Comparison of ENCODE assay signal across 9 mouse cellular contexts in genomic region chr2:11338931-11339839, GRCm38 (mm10).
DNase-seq lines count a peak whose midpoint lies in the region; ATAC-seq and TF ChIP-seq lines count a peak whose summit lies in the region.
"Had no signal": no experiment of that assay in that cellular context is flagged by ENCODE, and none has a peak within 500 bp of the region (broad histone marks: within the 10 kb centered on the region; RNA-seq: fewer than 3 reads in every experiment).

No protein-coding gene starts in this region.

- H3K9ac ChIP-seq in limb, embryonic 13.5 days, result no peak overlapping the region
- H3K9ac ChIP-seq in forebrain, postnatal 0 days, result no peak overlapping the region
- H3K9ac ChIP-seq: embryonic facial prominence, embryonic 12.5 days had no signal

- 74% methylated on average over 14 of the region's 14 CpGs for WGBS in limb, embryonic 13.5 days
- 82% methylated on average over 14 of the region's 14 CpGs for WGBS in limb, embryonic 10.5 days
- 75% methylated on average over 14 of the region's 14 CpGs for WGBS in forebrain, postnatal 0 days
- 6% methylated on average over 14 of the region's 14 CpGs for WGBS in thymus, adult 2 months

- no peak for TF ChIP-seq POLR2A in thymus, adult 2 months (IDR thresholded peaks at IDR 0.05; ENCODE audit: control insufficient read depth, extremely low read depth, insufficient read depth, low read length, poor library complexity)

- peak; percentile 63 to 82 for DNase-seq in cerebellum, postnatal 10 days
- DNase-seq in cerebellum, adult 8-10 months, result no peak
- no peak for DNase-seq in limb, embryonic 10.5 days (ENCODE audit: low spot score)
- peak; percentile 43 for DNase-seq in forebrain, postnatal 0 days
- peak; percentile 32 for DNase-seq in left cerebral cortex, postnatal 4 days
- peak; percentile 48 for DNase-seq in thymus, adult 2 months
- no peak for DNase-seq in adrenal gland, postnatal 4 days (ENCODE audit: low spot score in 2 of 2)

- no peaks in the 10 kb centered on the region for H3K9me3 ChIP-seq in limb, embryonic 13.5 days
- no peaks in the 10 kb centered on the region for H3K9me3 ChIP-seq in limb, embryonic 10.5 days (replicated peaks)
- no peaks in the 10 kb centered on the region for H3K9me3 ChIP-seq in forebrain, postnatal 0 days (ENCODE audit: low read length)
- H3K9me3 ChIP-seq: embryonic facial prominence, embryonic 12.5 days had no signal

- no peak overlapping the region for H3K27ac ChIP-seq in limb, embryonic 13.5 days
- H3K27ac ChIP-seq in limb, embryonic 10.5 days, result no peak overlapping the region
- no peak overlapping the region for H3K27ac ChIP-seq in forebrain, postnatal 0 days (ENCODE audit: low read depth, low read length)
- peak overlapping the region; percentile 78 for H3K27ac ChIP-seq in thymus, adult 2 months (ENCODE audit: control insufficient read depth, insufficient read depth, low read length)
- H3K27ac ChIP-seq: embryonic facial prominence, embryonic 12.5 days had no signal

- no peak overlapping the region for H3K4me2 ChIP-seq in limb, embryonic 13.5 days (replicated peaks)
- no peak overlapping the region for H3K4me2 ChIP-seq in forebrain, postnatal 0 days (ENCODE audit: low read depth)
- H3K4me2 ChIP-seq: embryonic facial prominence, embryonic 12.5 days had no signal

- ATAC-seq in limb, embryonic 13.5 days (ENCODE audit: low FRiP score, low read depth), result peak; percentile 66
- ATAC-seq in forebrain, postnatal 0 days, result peak; percentile 65

- H3K4me3 ChIP-seq in limb, embryonic 13.5 days, result no peak overlapping the region
- no peak overlapping the region for H3K4me3 ChIP-seq in limb, embryonic 10.5 days
- H3K4me3 ChIP-seq in forebrain, postnatal 0 days (ENCODE audit: low read depth, low read length), result no peak overlapping the region
- H3K4me3 ChIP-seq in thymus, adult 2 months (ENCODE audit: control insufficient read depth, insufficient read depth, low read length), result no peak overlapping the region
- H3K4me3 ChIP-seq: embryonic facial prominence, embryonic 12.5 days had no signal

- H3K36me3 ChIP-seq in limb, embryonic 13.5 days, result no peaks in the 10 kb centered on the region
- no peaks in the 10 kb centered on the region for H3K36me3 ChIP-seq in limb, embryonic 10.5 days
- no peaks in the 10 kb centered on the region for H3K36me3 ChIP-seq in forebrain, postnatal 0 days (ENCODE audit: insufficient read depth)
- no peaks in the 10 kb centered on the region for H3K36me3 ChIP-seq in thymus, adult 2 months (ENCODE audit: control insufficient read depth, insufficient read depth, low read length)
- H3K36me3 ChIP-seq: embryonic facial prominence, embryonic 12.5 days had no signal

- no peak for TF ChIP-seq CTCF in forebrain, postnatal 0 days (IDR thresholded peaks at IDR 0.05; ENCODE audit: low read depth)
- no peak for TF ChIP-seq CTCF in thymus, adult 2 months (IDR thresholded peaks at IDR 0.05; ENCODE audit: borderline replicate concordance, control insufficient read depth, extremely low read depth, insufficient read depth, low read length, poor library complexity)

- intact Hi-C loops in left cerebral cortex, postnatal 4 days (cut with DNase I), result no loop called here

- H3K4me1 ChIP-seq in limb, embryonic 13.5 days, result peaks cover 9% of the 10 kb centered on the region
- no peaks in the 10 kb centered on the region for H3K4me1 ChIP-seq in limb, embryonic 10.5 days
- H3K4me1 ChIP-seq in forebrain, postnatal 0 days (ENCODE audit: insufficient read depth), result no peaks in the 10 kb centered on the region
- peaks cover 14% of the 10 kb centered on the region for H3K4me1 ChIP-seq in thymus, adult 2 months (replicated peaks; ENCODE audit: control insufficient read depth, insufficient read depth, low read length)

- H3K27me3 ChIP-seq in limb, embryonic 13.5 days, result no peaks in the 10 kb centered on the region
- H3K27me3 ChIP-seq in limb, embryonic 10.5 days (ENCODE audit: low read depth, poor library complexity, severe bottlenecking), result no peaks in the 10 kb centered on the region
- H3K27me3 ChIP-seq in forebrain, postnatal 0 days (ENCODE audit: insufficient read depth, low read length), result no peaks in the 10 kb centered on the region
- H3K27me3 ChIP-seq in thymus, adult 2 months (ENCODE audit: control insufficient read depth, insufficient read depth, low read length), result no peaks in the 10 kb centered on the region
- H3K27me3 ChIP-seq: embryonic facial prominence, embryonic 12.5 days had no signal

Comparison
In these comparisons a context has a peak if more than half of its experiments do, and no peak if none do; other contexts are left out.
1. DNase-seq: peak in cerebellum, postnatal 10 days (2 of 2), forebrain, postnatal 0 days (single experiment), left cerebral cortex, postnatal 4 days (single experiment) and thymus, adult 2 months (single experiment); none in cerebellum, adult 8-10 months (single experiment), limb, embryonic 10.5 days (single experiment) and adrenal gland, postnatal 4 days (0 of 2).